Mouse (Mus musculus) brain, embryonic 14.5 days (tissue): Measurements from ENCODE around the gene Swi5.

Experiments
- CTCF ChIP-seq: fragments of 200-500 bp; IDR thresholded peaks from 2 replicates; pipeline ENCODE4 v1.5.1; 2012; ENCODE audit warnings: inconsistent platforms, mild to moderate bottlenecking, moderate library complexity, borderline replicate concordance; ENCODE audit not compliant: insufficient read depth, insufficient read length; ENCODE audit errors: extremely low read depth
- POLR2A ChIP-seq: fragments of 200-500 bp; IDR thresholded peaks from 2 replicates; pipeline ENCODE4 v1.6.1; 2012; ENCODE audit warnings: mild to moderate bottlenecking, inconsistent platforms, borderline replicate concordance; ENCODE audit not compliant: poor library complexity, insufficient read depth, insufficient read length, severe bottlenecking; ENCODE audit errors: extremely low read depth

GRCm38 (mm10) chr2:32287923-32288367 lies at the start of gene Swi5:
- no peak for TF ChIP-seq CTCF
- TF ChIP-seq POLR2A: peak; percentile 63; the same call in 1 of the 2 replicates
